Mouse (Mus musculus): ENCODE data around the gene Hoxa6.

The Hoxa6 gene

GRCm38 (mm10) chr6:52240389-52241000, 32.0 kb upstream of the Hoxa6 start, which contains the start of gene Hoxa10:
Hoxa10 (minus strand) TSS chr6:52240854.
- DNase-seq (ENCODE audit: low spot score) = no peak

- no peak for DNase-seq (ENCODE audit: low spot score)
These were observed 31.3 kb upstream of the Hoxa6 start for GRCm38 (mm10) chr6:52239625-52240388.

GRCm38 (mm10) chr6:52238976-52239375, 30.5 kb upstream of the Hoxa6 start:
- DNase-seq (ENCODE audit: low spot score) = no peak

- DNase-seq (ENCODE audit: low spot score) = no peak
These were observed 29.6 kb upstream of the Hoxa6 start for GRCm38 (mm10) chr6:52238155-52238545.

- DNase-seq (ENCODE audit: low spot score) = no peak
These were observed 29.0 kb upstream of the Hoxa6 start for GRCm38 (mm10) chr6:52237346-52238154.

GRCm38 (mm10) chr6:52236806-52237205, 28.3 kb upstream of the Hoxa6 start:
- DNase-seq (ENCODE audit: low spot score) = no peak

GRCm38 (mm10) chr6:52235866-52236265, 27.3 kb upstream of the Hoxa6 start:
- DNase-seq (ENCODE audit: low spot score) = no peak

GRCm38 (mm10) chr6:52235267-52235666, 26.7 kb upstream of the Hoxa6 start:
- no peak for DNase-seq (ENCODE audit: low spot score)

GRCm38 (mm10) chr6:52234428-52235140, 26.1 kb upstream of the Hoxa6 start:
- DNase-seq (ENCODE audit: low spot score) = no peak

- DNase-seq (ENCODE audit: low spot score) = no peak
These were observed 25.3 kb upstream of the Hoxa6 start for GRCm38 (mm10) chr6:52233546-52234427.

- no peak for DNase-seq (ENCODE audit: low spot score)
These were observed 24.5 kb upstream of the Hoxa6 start for GRCm38 (mm10) chr6:52232984-52233545.

- DNase-seq (ENCODE audit: low spot score) = no peak
These were observed 24.0 kb upstream of the Hoxa6 start for GRCm38 (mm10) chr6:52232568-52232965.

- no peak for DNase-seq (ENCODE audit: low spot score)
These were observed 23.5 kb upstream of the Hoxa6 start for GRCm38 (mm10) chr6:52231885-52232567.

GRCm38 (mm10) chr6:52230516-52231165, 22.1 kb upstream of the Hoxa6 start, which contains the start of gene Hoxa9:
Hoxa9 (minus strand) TSS chr6:52231089.
- no peak for DNase-seq (ENCODE audit: low spot score)

GRCm38 (mm10) chr6:52229558-52230416, 21.3 kb upstream of the Hoxa6 start:
- no peak for DNase-seq (ENCODE audit: low spot score)

GRCm38 (mm10) chr6:52228475-52229465, 20.2 kb upstream of the Hoxa6 start:
- DNase-seq (ENCODE audit: low spot score) = no peak

- DNase-seq (ENCODE audit: low spot score) = no peak
These were observed 19.1 kb upstream of the Hoxa6 start for GRCm38 (mm10) chr6:52227470-52228222.

Measured in adipocyte (in vitro differentiated cells).